Mouse (Mus musculus): Measurements from ENCODE around the gene Ccdc8.
A peak's percentile ranks its signal among the peaks of the same experiment; 100 is the strongest.

- TF ChIP-seq CTCF (conservative IDR thresholded peaks at IDR 0.05; ENCODE audit: low read length) (peak; percentile 35), NANOG (IDR thresholded peaks at IDR 0.05; ENCODE audit: borderline replicate concordance, low read length) (no peak)
Observed at GRCm38 (mm10) chr7:16949908-16950841, 42.3 kb upstream of the Ccdc8 start.
